9 mouse cellular contexts compared by ENCODE assay signal in the genomic region with DNA sequence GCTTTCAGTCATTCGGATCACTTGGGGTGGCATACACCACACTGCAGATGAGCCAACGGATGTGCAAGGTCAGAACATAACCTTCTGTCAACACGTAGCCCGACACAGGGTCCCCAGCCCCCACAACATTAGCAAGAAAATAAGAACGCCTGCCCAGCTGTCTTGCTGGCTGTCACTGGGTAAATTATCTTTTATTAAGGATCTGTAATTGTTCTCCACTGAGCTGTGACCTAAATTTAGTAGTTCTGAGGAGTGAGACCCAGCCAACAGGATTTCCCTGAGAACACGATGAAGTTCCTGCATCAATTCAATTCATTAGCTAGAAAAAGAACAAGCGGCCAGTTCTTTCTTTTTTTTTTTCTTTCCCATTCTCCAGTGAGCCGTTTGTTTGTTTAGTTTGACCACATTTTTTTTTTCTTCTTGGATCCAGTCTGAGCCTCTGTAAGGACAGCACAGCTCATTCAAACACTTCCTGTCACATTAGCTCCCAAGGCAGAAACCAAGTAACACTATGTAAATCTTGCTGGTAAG.
DNase-seq lines count a peak whose midpoint lies in the region; ATAC-seq lines count a peak whose summit lies in the region.
"Had no signal": no experiment of that assay in that cellular context is flagged by ENCODE, and none has a peak within 500 bp of the region (broad histone marks: within the 10 kb centered on the region; RNA-seq: fewer than 3 reads in every experiment).

No protein-coding gene starts in this region.

- H3K27ac ChIP-seq in midbrain, embryonic 14.5 days (replicated peaks; ENCODE audit: low read depth, low read length): no peak overlapping the region
- H3K27ac ChIP-seq: limb, embryonic 15.5 days had no signal

- no peak overlapping the region for H3K9ac ChIP-seq in midbrain, embryonic 14.5 days (replicated peaks; ENCODE audit: low read length)
- H3K9ac ChIP-seq: limb, embryonic 15.5 days had no signal

- intact Hi-C loops in heart, postnatal 14 days (cut with DNase I): loop anchor here (5.0 kb wide), 3 partner anchors 43 to 238 kb away; no protein-coding TSS in a partner anchor

- no peaks in the 10 kb centered on the region for H3K27me3 ChIP-seq in midbrain, embryonic 14.5 days (ENCODE audit: control insufficient read depth, insufficient read depth, low read length)
- H3K27me3 ChIP-seq: limb, embryonic 15.5 days had no signal

- ATAC-seq in frontal cortex, adult (ENCODE audit: low TSS enrichment): peak; percentile 69
- ATAC-seq in midbrain, embryonic 14.5 days (ENCODE audit: low FRiP score, low TSS enrichment): no peak

- H3K4me1 ChIP-seq in midbrain, embryonic 14.5 days (ENCODE audit: control insufficient read depth, insufficient read depth, low read length): no peaks in the 10 kb centered on the region
- H3K4me1 ChIP-seq: limb, embryonic 15.5 days had no signal

- no peak overlapping the region for H3K4me2 ChIP-seq in midbrain, embryonic 14.5 days (ENCODE audit: low read length)
- H3K4me2 ChIP-seq: limb, embryonic 15.5 days had no signal

- DNase-seq in frontal cortex, postnatal 36 days (ENCODE audit: low spot score in 2 of 2): no peak
- peak; percentile 38 for DNase-seq in embryo, embryonic 9.5 days (ENCODE audit: extremely low spot score)
- peak; percentile 15 to 40 for DNase-seq in heart, postnatal 14 days
- peak; percentile 39 to 61 for DNase-seq in kidney, postnatal 4 days
- DNase-seq in midbrain, embryonic 14.5 days: peak; percentile 26
- DNase-seq in cerebellum, adult 18-20 months: no peak
- no peak for DNase-seq in ovary, postnatal 10 days (ENCODE audit: low spot score)

- H3K36me3 ChIP-seq in midbrain, embryonic 14.5 days (ENCODE audit: control insufficient read depth, insufficient read depth, low read length): no peaks in the 10 kb centered on the region
- H3K36me3 ChIP-seq: limb, embryonic 15.5 days had no signal

- H3K4me3 ChIP-seq in midbrain, embryonic 14.5 days (replicated peaks; ENCODE audit: low read depth, low read length): no peak overlapping the region
- H3K4me3 ChIP-seq: limb, embryonic 15.5 days had no signal

- H3K9me3 ChIP-seq in midbrain, embryonic 14.5 days (ENCODE audit: control insufficient read depth, low read length): no peaks in the 10 kb centered on the region
- H3K9me3 ChIP-seq: limb, embryonic 15.5 days had no signal

- 21% methylated on average over 8 of the region's 8 CpGs for WGBS in midbrain, embryonic 14.5 days

Comparison
In these comparisons a context has a peak if more than half of its experiments do, and no peak if none do; other contexts are left out.
1. DNase-seq: peak in embryo, embryonic 9.5 days (single experiment), heart, postnatal 14 days (2 of 2), kidney, postnatal 4 days (2 of 2) and midbrain, embryonic 14.5 days (single experiment); none in frontal cortex, postnatal 36 days (0 of 2), cerebellum, adult 18-20 months (0 of 2) and ovary, postnatal 10 days (single experiment).